Mouse (Mus musculus): Measurements from ENCODE around the gene Pikfyve.

- TF ChIP-seq GATA1 (IDR thresholded peaks at IDR 0.05; ENCODE audit: borderline replicate concordance, low read length) (no peak), FLI1 (IDR thresholded peaks at IDR 0.05; ENCODE audit: low read length) (no peak)
Observed at GRCm38 (mm10) chr1:65217972-65218371, 31.5 kb downstream of the Pikfyve start.
